Mouse (Mus musculus) thymus, postnatal 14 days (tissue): ENCODE results near the gene Macf1.
"Not testable (repeated sequence)": the region's sequence is repeated elsewhere in the genome, so short reads cannot be mapped to it uniquely, and the experiment has no call there.

Experiments used
- DNase-seq: peaks from one replicate; pipeline ENCODE4 v3.0.0; 2021

The Macf1 gene

DNA sequence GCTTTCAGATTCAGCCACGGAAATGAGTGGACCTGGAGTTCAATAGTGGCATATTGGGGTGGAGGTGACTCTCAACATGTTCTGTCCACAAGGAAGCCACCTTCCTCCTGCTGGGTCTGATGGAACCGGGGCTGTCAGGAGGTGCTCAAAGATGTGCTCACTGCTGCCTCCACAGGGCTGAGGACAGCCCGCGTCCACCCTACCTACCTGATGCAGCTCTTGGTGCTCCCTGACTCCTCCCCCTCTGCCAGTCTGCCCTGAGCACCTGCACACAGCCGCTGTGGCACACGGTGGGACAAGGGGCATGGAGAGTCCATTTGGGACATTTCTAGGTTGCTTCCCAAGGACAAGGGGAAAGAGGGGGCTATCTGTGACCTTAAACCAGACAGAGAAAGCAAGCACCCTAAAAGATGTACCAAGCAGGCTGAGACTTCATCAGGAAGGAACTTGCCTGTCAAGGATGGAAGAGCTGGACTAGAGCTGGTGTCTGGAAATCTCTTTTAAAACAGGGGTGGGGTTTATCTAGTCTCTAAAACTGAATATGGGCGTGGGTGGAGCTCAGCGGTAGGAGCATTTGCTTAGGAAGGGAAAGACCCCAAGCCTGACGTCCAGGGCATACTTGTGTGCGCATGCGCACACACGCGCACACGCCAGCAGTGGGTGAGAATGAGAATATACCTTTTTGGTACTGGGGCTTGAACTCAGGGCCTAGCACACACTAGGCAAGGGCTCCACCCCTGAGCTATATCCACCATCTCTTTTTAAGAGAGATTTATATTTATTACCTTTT is 348.2 kb downstream of the Macf1 start:
- no peak for DNase-seq

DNA sequence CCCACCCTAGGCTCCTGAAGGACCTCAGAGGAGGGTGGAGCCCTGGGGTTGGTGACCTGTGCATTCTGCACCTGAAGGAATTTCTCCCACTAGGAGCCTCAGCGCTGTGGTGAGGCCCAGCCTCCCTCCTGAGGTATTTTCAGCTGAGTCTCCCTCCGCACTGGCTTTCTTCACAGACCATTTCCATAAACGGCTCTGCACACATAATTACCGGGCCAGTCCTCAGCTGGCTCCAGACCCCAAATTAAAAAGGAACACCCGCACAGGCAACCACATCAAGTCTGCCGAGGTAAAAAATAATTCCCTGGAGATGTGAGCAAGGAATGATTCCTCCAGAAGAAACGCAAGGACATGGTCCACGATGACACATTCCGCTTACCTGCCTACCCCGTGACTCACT is 348.9 kb downstream of the Macf1 start:
- DNase-seq = not testable (repeated sequence)

DNA sequence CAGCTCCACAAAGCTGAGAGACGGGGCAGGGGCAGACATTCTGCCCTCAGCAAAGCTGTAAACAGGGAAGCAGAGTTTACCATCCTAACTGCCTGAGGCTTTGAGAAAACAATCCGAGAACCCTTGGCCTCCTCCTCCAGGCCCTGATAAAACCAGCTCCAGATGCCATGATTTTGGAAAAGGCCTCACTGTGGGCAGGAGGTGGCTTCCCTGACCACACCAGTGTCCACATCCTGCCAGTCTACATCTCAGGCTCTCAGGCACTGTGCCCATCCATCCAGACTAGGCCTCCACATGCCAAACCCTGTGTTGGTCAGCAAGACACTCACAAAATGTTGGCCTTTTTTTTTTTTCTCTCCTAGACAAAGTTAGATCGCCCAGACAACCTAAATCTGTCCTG is 350.0 kb downstream of the Macf1 start:
- DNase-seq = no peak

DNA sequence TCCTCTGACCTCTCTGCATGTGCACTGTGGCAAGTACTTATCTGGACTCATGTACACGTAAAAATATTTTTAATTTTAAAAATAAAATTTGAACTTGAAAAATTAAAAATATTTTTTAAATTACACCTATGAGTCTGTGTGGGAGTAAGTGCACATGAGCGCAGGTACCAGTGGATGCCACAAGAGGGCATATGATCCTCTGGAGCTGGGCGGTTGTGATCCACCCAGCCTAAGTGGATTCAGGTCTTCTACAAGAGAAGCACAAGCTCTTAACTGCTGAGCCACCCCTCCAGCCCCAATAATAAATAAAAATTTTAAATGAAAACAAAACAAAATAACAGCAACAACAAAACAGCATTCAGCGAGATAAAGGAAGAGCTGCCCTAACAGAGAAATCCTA is 351.0 kb downstream of the Macf1 start:
- no peak for DNase-seq

DNA sequence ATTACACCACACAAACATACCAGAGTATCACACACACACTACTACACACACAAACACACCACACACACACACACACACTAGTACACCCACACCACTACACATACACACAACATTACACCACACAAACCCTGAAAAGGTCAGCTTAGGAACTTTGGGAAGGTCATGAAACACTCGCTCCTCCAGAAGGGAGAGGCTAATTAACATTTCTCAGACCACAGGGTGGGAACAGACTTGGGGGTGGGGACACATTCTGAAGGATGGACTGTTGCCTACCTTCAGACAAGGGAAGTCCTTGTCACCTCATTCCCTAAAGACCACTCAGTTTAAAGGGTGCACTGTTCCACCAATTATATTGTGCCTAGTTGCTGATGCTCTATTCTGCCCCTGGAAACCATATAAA is 352.2 kb downstream of the Macf1 start:
- DNase-seq = not testable (repeated sequence)

DNA sequence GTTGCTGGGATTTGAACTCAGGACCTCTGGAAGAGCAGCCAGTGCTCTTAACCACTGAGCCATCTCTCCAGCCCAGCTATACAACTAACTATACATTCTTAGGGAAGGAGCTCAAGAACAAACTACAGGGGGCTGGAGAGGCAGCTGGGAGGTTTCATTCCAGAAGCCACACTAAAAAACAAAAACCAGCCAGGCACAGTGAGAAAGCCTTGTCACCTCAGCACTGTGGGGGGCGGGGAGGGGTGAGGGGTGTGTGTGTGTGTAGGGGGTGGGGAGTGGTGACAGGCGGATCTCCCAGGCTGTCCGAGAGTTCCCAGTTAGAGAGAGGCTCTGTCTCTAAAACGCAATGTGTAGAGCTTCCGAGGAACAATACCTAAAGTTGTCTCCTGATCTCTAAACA is 352.8 kb downstream of the Macf1 start:
- DNase-seq = no peak

DNA sequence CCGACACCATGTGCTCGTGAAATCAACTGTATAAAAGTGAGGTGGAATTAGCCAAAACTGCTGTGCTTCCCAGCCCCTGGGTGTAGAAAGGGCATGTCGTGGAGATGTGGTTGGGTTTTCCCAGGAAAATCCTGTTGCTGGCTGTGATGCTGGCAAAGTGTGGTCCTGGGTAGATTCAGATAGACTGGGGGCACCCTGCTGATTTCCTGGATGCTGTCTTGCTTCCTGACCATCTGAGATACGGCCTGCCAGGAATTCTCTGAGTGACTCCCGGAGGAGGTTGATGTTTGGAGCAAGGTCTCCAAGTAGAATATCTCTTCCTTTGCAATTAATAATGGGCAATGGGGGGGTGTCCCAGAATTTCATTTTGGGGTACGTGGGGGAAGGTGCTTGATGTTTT is 355.2 kb downstream of the Macf1 start:
- DNase-seq = no peak

DNA sequence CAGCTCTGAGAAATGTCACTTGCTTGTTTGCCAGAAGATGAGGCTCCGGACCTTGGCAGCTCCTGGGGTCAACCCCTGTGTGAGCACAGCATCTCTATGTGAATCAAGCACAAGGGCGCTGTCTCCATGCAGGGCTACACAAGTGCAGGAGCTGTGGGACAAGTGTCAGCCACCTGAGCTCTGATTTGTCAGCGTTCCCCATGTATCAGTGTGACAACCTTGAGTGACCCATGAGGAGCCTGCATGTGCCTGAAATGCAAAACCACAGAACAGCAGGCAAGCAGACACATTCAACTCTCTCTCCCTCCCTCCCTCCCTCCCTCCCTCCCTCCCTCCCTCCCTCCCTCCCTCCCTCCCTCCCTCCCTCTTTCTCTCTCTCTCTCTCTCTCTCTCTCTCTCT is 356.5 kb downstream of the Macf1 start:
- DNase-seq = no peak

DNA sequence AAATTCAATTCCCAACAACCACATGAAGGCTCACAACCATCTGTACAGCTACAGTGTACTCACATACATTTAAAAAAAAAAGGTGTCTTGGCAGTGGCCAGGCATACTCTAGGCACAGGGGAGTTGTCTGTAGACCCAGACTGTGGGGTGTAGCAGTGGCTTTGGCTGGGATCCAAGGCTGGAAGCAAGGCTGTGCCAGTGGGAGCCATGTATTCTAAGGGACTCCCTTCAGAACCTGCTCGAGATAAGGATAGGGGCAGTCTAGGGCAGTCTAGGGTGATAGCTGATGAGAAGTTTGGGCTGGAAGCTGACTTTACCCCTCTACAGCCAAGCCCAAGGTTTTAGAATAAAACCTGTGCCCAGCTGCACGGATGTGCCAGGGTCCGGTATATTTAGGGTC is 358.1 kb downstream of the Macf1 start:
- no peak for DNase-seq

DNA sequence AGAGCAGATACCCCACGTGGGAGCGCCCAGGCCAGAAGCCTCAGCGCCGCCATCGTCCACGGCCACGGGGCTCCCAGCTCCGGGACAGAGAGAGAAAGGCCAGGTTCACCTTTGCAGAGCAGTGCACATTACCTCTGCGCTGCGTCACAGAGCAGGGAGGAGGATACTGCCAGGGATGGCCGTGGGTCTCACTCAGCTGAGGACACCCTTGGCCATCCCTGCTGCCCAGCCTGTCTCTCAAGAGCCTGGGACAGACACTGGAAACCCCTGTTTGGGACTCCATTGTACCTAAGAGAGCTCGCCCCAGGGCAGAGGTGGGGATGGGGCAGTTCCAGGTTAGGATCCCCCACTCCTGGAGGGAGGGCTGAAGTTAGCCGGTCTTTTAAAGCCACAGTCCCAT is 360.6 kb downstream of the Macf1 start, which contains the start of gene Oxct2a:
TSS of gene Oxct2a (minus strand) at position 101 of the 400 bp plus-strand sequence.
- no peak for DNase-seq

DNA sequence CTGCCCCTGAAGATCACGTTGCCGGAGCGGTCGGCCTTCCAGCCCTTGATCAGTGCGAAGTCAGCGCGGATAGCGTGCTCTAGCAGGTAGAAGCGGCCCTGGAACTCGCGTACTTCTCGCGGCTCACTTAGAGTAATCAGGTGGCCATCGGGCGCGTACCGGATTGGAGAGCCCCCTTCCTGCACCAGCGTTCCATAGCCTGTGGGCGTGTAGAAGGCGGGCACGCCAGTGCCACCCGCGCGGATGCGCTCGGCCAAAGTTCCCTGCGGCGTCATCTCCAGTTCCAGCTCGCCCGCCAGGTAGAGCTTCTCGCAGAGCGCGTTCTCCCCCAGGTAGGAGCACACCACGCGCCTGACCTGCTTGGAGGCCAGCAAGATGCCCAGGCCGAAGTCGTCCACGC is 361.2 kb downstream of the Macf1 start:
- not testable (repeated sequence) for DNase-seq

DNA sequence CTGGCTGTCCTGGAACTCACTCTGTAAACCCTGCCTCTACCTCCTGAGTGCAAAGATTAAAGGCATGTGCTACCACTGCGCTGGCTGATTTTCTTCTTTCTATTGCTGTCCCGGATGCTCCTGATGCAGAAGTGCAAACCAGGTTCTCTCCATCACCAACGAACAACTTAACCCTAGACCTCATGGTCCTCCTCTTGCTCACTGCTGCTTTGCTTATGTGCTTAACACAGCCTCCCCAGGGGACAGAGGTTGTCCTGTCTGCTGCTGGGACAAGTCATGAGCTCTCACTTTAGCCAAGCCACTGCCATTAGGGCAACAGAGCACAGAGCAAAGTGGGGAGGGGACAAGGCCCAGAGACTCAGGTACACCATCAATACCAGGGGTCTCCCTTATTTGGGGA is 369.7 kb downstream of the Macf1 start:
- DNase-seq = no peak

DNA sequence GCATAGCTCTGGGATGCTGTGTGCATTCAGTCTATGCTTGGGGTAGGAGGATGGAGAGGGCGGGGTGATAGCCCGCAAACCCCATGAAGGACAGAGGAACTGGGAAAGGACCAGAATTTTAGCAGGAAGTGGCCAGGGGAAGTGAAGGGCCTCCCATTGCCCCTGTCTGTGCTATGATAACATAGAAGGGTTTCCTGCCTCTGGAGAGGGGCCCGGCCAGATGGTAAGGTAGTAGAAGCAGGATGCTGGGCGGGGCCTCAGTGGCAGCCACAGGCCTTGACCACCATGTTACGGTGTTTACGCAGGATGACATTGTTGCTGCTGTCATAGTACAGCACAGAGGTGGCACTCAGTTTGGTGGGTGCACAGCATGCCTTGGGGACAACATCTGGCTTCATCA is 371.1 kb downstream of the Macf1 start:
- no peak for DNase-seq

DNA sequence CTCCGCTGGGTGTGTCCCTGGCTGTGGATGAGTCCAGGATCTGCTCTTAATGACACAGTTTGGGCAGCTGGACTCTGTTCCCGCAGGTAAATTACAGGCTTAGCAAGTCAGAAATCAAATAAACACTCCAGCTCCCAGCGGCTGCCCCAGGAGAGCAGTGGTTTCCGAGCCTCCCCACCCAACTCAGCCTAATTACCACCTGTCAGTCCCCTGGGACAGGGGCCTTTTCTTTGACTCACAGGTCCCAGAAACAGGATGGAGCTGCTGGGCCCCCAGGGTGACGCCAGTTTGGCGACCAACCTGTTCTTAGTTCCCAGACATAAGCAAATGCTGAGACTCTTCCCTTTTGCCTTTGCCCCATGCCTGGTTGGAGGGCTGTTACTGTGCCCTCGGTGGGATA is 372.3 kb downstream of the Macf1 start:
- no peak for DNase-seq

DNA sequence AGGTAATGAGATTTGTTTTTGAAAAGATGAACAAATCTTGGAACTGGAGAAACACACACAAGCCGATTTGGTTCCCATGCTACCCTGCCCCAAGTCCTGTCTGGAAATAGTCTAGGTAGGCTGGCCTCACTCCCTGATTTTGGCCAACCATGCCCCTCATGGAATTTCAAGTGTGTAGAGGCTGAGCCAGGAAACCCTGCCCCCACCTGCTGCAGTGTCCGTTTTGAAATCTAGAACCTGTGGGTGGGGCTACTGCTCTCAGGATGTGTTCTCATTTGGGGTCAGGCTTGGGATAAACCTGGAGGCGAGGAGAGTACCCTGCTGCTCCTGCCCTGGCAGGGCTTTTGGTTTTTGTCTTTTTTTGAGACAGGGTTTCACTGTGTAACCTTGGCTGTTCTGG is 375.9 kb downstream of the Macf1 start:
- DNase-seq = no peak

DNA sequence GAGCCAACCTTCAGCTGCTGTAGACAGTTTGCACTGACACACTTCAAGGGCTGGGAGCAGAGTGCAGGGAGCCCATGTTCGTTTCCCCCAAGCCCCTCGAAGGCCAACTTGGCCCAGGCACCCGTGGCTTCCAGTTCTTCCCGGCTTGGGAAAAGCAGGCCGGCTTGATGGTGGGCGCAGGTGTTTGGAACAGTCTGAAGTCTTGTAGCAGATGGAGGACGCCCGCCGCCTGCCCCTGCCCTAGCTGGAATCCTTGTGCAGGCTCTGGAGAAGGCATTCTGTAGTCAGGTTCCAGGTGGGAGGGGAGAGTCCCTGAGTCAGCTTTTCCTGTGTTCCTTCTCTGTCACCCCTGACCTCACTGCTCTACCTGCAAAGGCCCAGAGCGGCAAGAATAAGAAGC is 377.2 kb downstream of the Macf1 start:
- no peak for DNase-seq

DNA sequence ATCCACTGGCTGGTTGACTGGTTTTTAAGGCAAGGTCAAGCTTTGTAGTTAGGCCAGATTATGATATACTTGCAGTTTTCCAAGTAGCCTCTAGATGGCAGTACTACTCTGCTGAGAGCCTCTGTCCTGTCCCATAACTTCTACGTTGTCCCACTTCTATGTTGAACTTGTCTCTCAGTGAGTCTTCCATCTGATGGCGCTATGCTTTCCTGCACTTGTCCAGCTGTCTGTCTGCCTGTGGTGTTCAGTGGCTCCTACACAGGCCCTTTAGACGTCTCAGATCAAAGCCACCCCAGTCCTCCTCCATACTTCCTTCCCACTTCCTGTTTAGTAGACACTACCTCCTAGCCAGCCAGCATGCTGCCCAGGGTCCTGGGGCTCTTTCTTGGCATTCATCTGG is 378.4 kb downstream of the Macf1 start:
- DNase-seq = peak; percentile 24
